Mouse (Mus musculus): ENCODE data around the gene Ankrd44. TPM values are rescaled to one million over a fixed set of nuclear protein-coding genes. Genes with fewer than 3 reads are reported as not detected.

The Ankrd44 gene
- polyA plus RNA-seq, 1 experiment, result 18.6 TPM

DNA sequence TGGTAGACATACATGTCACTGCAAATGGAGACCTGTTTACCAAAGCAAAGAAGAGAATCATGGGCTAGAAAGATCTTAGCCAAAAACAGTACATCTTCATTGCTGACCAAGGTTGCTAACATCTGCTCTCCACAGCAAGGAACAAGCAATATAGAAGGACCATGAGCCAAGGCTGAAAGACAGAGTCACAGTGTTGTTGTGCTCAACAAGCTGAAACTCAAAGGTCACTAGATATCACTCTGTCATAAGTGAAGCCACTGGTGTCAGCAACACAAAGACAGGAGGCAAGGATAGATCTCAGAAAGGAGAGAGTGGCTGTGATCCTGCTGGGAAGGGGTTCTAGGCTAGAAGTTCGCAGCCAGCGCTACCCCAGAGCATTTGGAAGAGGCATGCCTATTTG, 131.5 kb downstream of the Ankrd44 start:
- 77% methylated on average over 2 of the region's 2 CpGs for WGBS
- no peak for DNase-seq
- Histone ChIP-seq H3K4me3 (replicated peaks; ENCODE audit: insufficient read depth, low read depth, low read length) (no peak overlapping the region), H3K4me1 (ENCODE audit: control insufficient read depth, insufficient read depth, low read length) (no peaks in the 10 kb centered on the region), H3K27me3 (ENCODE audit: control insufficient read depth, insufficient read depth, low read length) (no peaks in the 10 kb centered on the region), H3K27ac (ENCODE audit: insufficient read depth, low read length) (no peak overlapping the region)
- TF ChIP-seq CTCF (IDR thresholded peaks at IDR 0.05; ENCODE audit: borderline replicate concordance, insufficient read depth, low read depth, low read length) (no peak), POLR2A (IDR thresholded peaks at IDR 0.05; ENCODE audit: borderline replicate concordance, insufficient read depth, low read length) (no peak)

DNA sequence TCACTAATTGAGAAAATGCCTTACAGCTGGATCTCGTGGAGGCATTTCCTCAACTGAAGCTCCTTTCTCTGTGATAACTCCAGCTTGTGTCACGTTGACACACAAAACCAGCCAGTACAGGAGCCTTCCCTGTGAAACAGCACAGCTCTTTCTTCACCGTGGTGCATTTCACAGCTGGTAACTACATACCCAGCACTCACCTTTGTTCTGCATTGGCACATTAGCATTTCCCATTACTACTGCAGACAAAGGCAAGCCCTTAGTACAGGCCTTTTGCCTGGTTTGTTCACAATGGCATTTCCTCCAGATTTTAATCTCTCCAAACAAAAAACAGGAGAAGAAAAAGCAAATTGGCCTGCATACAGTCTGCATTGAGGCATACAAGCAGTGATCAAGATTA, 134.8 kb downstream of the Ankrd44 start:
- no peaks in the 10 kb centered on the region for H3K27me3 ChIP-seq (ENCODE audit: control insufficient read depth, insufficient read depth, low read length)
- WGBS, result 52% methylated on average over 3 of the region's 3 CpGs
- DNase-seq, result no peak
- TF ChIP-seq POLR2A (IDR thresholded peaks at IDR 0.05; ENCODE audit: borderline replicate concordance, insufficient read depth, low read length) (no peak), CTCF (IDR thresholded peaks at IDR 0.05; ENCODE audit: borderline replicate concordance, insufficient read depth, low read depth, low read length) (no peak)
- H3K27ac ChIP-seq (ENCODE audit: insufficient read depth, low read length), result no peak overlapping the region
- H3K4me1 ChIP-seq (ENCODE audit: control insufficient read depth, insufficient read depth, low read length), result no peaks in the 10 kb centered on the region
- H3K4me3 ChIP-seq (replicated peaks; ENCODE audit: insufficient read depth, low read depth, low read length), result no peak overlapping the region

DNA sequence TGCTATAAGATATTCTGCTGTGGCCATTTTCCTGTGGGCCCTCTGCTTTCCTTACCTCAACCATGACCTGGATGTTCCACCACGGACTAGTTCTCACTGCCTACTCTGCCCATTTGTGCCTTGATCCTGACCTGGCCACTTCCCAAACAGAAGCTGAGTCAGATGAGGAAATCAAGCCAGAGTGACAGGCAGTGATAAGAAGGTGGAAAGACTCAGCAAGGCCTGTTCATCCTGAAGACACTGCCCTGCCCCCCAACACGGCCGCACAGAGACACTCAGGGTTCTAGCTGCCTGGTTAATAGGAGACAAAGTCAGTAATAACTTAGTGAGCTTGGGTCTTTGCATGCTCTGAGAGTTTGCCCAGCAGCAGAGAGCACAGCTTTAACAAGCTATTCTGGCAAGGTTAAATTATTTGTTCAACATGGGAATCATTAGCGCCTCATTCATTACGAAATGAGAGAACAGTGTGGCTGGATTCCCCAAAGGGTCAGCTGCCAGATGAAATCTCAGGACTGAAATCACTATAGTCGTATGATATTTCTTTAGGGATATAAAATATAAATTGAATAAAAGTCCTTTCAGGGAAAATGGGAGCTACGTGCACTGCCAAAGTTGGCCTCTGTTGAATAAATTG, 136.7 kb downstream of the Ankrd44 start:
- TF ChIP-seq CTCF (IDR thresholded peaks at IDR 0.05; ENCODE audit: borderline replicate concordance, insufficient read depth, low read depth, low read length) (no peak), POLR2A (IDR thresholded peaks at IDR 0.05; ENCODE audit: borderline replicate concordance, insufficient read depth, low read length) (no peak)
- no peak for DNase-seq
- H3K4me3 ChIP-seq (replicated peaks; ENCODE audit: insufficient read depth, low read depth, low read length), result no peak overlapping the region
- H3K4me1 ChIP-seq (ENCODE audit: control insufficient read depth, insufficient read depth, low read length), result no peaks in the 10 kb centered on the region
- H3K27me3 ChIP-seq (ENCODE audit: control insufficient read depth, insufficient read depth, low read length), result no peaks in the 10 kb centered on the region
- 74% methylated on average over 7 of the region's 7 CpGs for WGBS
- no peak overlapping the region for H3K27ac ChIP-seq (ENCODE audit: insufficient read depth, low read length)

DNA sequence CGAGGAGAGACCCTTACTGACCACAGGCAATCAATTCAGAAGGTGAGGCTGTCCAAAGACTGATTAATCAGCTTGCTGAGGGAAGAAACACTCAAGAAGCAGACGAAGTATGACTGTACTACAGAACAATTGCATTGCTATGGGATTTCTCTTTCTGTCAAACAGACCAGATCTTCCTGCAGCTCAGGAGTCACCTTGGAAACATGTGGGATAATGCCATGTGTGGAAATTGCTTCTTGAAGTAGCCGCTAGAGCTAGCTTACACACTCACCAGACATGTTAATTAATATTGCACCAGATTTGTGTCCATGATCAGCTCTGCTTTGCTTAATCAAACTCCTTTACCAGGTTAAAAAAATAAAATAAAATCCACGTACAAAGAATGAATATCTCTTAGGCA, 137.8 kb downstream of the Ankrd44 start:
- WGBS, result 82% methylated on average over 4 of the region's 4 CpGs
- no peak for TF ChIP-seq POLR2A (IDR thresholded peaks at IDR 0.05; ENCODE audit: borderline replicate concordance, insufficient read depth, low read length)
- TF ChIP-seq CTCF (IDR thresholded peaks at IDR 0.05; ENCODE audit: borderline replicate concordance, insufficient read depth, low read depth, low read length), result no peak
- no peak overlapping the region for H3K27ac ChIP-seq (ENCODE audit: insufficient read depth, low read length)

DNA sequence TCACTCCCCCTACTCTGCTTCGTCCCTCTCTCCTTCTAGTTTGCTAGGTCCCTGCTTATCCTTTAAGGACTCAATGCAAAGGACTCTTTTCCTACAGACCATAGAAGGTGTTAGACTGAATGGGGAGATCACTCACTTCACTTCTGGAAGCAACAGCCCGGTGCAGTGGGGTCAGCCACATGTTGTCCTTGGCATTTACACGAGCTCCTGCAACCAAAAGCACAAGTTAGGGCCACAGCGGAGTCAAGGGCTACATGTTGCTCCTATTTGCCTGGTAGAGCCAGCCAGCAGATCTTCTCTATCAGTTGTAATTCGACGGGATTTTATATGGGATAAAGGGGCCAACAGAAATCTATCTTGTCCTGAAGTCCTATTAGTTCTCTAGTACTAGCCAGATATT, 148.0 kb downstream of the Ankrd44 start:
- DNase-seq, result no peak
- Histone ChIP-seq H3K27ac (ENCODE audit: insufficient read depth, low read length) (no peak overlapping the region), H3K27me3 (ENCODE audit: control insufficient read depth, insufficient read depth, low read length) (no peaks in the 10 kb centered on the region), H3K4me1 (ENCODE audit: control insufficient read depth, insufficient read depth, low read length) (0 out of 2 replicates have a peak, but pooled peaks cover 2% of the 10 kb centered on the region), H3K4me3 (replicated peaks; ENCODE audit: insufficient read depth, low read depth, low read length) (no peak overlapping the region)
- 89% methylated on average over 6 of the region's 6 CpGs for WGBS
- TF ChIP-seq POLR2A (IDR thresholded peaks at IDR 0.05; ENCODE audit: borderline replicate concordance, insufficient read depth, low read length) (no peak), CTCF (IDR thresholded peaks at IDR 0.05; ENCODE audit: borderline replicate concordance, insufficient read depth, low read depth, low read length) (no peak)

More for the DNA sequence above, 137.8 kb downstream of the Ankrd44 start:
- H3K27me3 ChIP-seq (ENCODE audit: control insufficient read depth, insufficient read depth, low read length), result no peaks in the 10 kb centered on the region
- no peak overlapping the region for H3K4me3 ChIP-seq (replicated peaks; ENCODE audit: insufficient read depth, low read depth, low read length)
- no peaks in the 10 kb centered on the region for H3K4me1 ChIP-seq (ENCODE audit: control insufficient read depth, insufficient read depth, low read length)
- DNase-seq, result no peak

DNA sequence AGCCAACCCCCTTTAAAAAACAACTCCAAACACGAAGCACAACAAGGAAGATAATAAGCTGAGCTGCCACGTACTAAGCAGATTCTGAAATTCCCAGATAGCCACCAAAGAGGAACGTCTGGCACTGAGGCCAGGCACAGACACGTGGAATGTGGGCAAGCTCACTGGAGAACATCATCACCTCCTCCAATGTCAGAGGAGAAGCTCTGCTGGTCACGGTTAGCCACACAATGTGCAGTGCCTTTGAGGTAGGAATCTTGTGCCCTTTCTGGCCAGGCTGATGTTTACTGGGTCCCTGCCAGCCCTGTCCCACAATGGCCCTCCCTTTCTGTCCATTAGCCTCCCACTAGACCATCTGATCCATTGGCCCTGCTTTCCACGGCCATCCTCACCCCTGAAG, 149.1 kb downstream of the Ankrd44 start:
- no peak for TF ChIP-seq POLR2A (IDR thresholded peaks at IDR 0.05; ENCODE audit: borderline replicate concordance, insufficient read depth, low read length)
- TF ChIP-seq CTCF (IDR thresholded peaks at IDR 0.05; ENCODE audit: borderline replicate concordance, insufficient read depth, low read depth, low read length), result no peak
- no peaks in the 10 kb centered on the region for H3K27me3 ChIP-seq (ENCODE audit: control insufficient read depth, insufficient read depth, low read length)
- H3K27ac ChIP-seq (ENCODE audit: insufficient read depth, low read length), result no peak overlapping the region
- H3K4me1 ChIP-seq (ENCODE audit: control insufficient read depth, insufficient read depth, low read length), result peaks cover 5% of the 10 kb centered on the region; the same call in 1 of the 2 replicates
- H3K4me3 ChIP-seq (replicated peaks; ENCODE audit: insufficient read depth, low read depth, low read length), result no peak overlapping the region
- WGBS, result 69% methylated on average over 6 of the region's 6 CpGs
- DNase-seq, result no peak

DNA sequence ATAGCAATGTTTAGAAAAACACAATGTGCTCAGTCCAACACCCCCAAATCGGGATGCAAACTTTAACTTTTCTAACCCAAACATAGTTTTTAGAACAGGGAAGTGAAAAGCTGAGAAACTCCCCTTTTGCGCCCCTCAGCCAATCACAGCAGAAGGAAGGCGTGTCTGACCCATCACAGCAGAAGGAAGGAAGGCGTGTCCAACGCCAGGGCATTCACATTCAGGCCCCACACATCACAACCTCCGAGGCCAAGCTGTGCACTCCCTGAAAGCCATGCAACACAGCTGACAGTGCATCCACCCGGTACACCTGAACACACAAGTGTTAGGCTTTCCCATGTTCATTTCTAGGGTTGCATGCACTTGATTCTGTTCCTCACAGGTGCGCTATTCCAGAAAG, 150.1 kb downstream of the Ankrd44 start:
- Histone ChIP-seq H3K27ac (ENCODE audit: insufficient read depth, low read length) (no peak overlapping the region), H3K4me3 (replicated peaks; ENCODE audit: insufficient read depth, low read depth, low read length) (no peak overlapping the region), H3K4me1 (ENCODE audit: control insufficient read depth, insufficient read depth, low read length) (peaks cover 5% of the 10 kb centered on the region; the same call in 1 of the 2 replicates), H3K27me3 (ENCODE audit: control insufficient read depth, insufficient read depth, low read length) (no peaks in the 10 kb centered on the region)
- 70% methylated on average over 8 of the region's 8 CpGs for WGBS
- TF ChIP-seq CTCF (IDR thresholded peaks at IDR 0.05; ENCODE audit: borderline replicate concordance, insufficient read depth, low read depth, low read length) (no peak), POLR2A (IDR thresholded peaks at IDR 0.05; ENCODE audit: borderline replicate concordance, insufficient read depth, low read length) (no peak)
- no peak for DNase-seq

DNA sequence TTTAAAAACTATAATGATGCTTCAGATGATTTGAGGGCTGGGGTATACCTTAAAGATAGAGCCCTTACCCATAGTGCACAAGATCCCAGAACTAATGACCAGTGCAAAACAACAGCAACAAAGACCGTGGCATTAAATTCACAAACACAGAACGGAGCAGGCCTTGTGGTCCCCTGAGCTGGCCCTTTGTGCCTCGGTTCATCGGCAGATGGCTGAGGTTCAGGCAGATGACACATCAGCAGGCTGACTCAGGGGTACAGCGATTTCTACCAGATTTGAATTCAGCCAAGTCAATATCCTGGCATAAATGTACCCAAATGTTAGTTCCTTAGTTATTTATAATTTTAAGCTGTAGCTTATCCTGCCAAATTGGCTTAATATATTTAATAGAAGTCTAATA, 153.3 kb downstream of the Ankrd44 start:
- Histone ChIP-seq H3K4me1 (ENCODE audit: control insufficient read depth, insufficient read depth, low read length) (peaks cover 5% of the 10 kb centered on the region; the same call in 1 of the 2 replicates), H3K27ac (ENCODE audit: insufficient read depth, low read length) (no peak overlapping the region), H3K4me3 (replicated peaks; ENCODE audit: insufficient read depth, low read depth, low read length) (no peak overlapping the region), H3K27me3 (ENCODE audit: control insufficient read depth, insufficient read depth, low read length) (no peaks in the 10 kb centered on the region)
- 18% methylated on average over 5 of the region's 5 CpGs for WGBS
- TF ChIP-seq POLR2A (IDR thresholded peaks at IDR 0.05; ENCODE audit: borderline replicate concordance, insufficient read depth, low read length), result no peak
- TF ChIP-seq CTCF (IDR thresholded peaks at IDR 0.05; ENCODE audit: borderline replicate concordance, insufficient read depth, low read depth, low read length), result no peak
- DNase-seq, result peak in 1 of 2 experiments; percentile 34
